Mouse (Mus musculus) neural tube, embryonic 14.5 days (tissue): ENCODE measurements around the gene Add3. TPM values are rescaled to one million over a fixed set of nuclear protein-coding genes. Genes with fewer than 3 reads are reported as not detected.

Source experiments
- ATAC-seq: fragments of 200-750 bp; cut with Nextera tagmentation; 2 replicates; pipeline ENCODE4 v1.8.0; 2017; ENCODE audit warnings: low read depth, mild to moderate bottlenecking, moderate TSS enrichment, moderate library complexity
- H3K27ac ChIP-seq: fragments of 300-500 bp; sonication (generic); 2 replicates; pipeline ENCODE4 v1.5.1; 2014; ENCODE audit warnings: low read depth, mild to moderate bottlenecking, control low read depth, low read length, moderate library complexity, mixed read lengths
- H3K27me3 ChIP-seq: fragments of 300-500 bp; sonication (generic); 2 replicates; pipeline ENCODE4 v1.6.1; 2014; ENCODE audit warnings: low read length; ENCODE audit not compliant: control insufficient read depth, insufficient read depth
- H3K36me3 ChIP-seq: fragments of 300-500 bp; sonication (generic); 2 replicates; pipeline ENCODE4 v1.6.1; 2014; ENCODE audit warnings: low read length, mixed read lengths; ENCODE audit not compliant: control insufficient read depth, insufficient read depth
- H3K4me1 ChIP-seq: fragments of 300-500 bp; sonication (generic); 2 replicates; pipeline ENCODE4 v1.6.1; 2014; ENCODE audit warnings: low read length; ENCODE audit not compliant: control insufficient read depth, insufficient read depth
- H3K4me2 ChIP-seq: fragments of 300-500 bp; sonication (generic); 2 replicates; pipeline ENCODE4 v1.6.1; 2014; ENCODE audit warnings: mild to moderate bottlenecking, low read depth, low read length, control low read depth
- H3K4me3 ChIP-seq: fragments of 300-500 bp; sonication (generic); 2 replicates; pipeline ENCODE4 v1.5.1; 2014; ENCODE audit warnings: low read depth, low read length, control low read depth, mixed read lengths
- H3K9ac ChIP-seq: fragments of 300-500 bp; sonication (generic); replicated peaks from 2 replicates; pipeline ENCODE4 v1.6.1; 2014; ENCODE audit warnings: low read depth, mild to moderate bottlenecking, control low read depth, low read length, mixed read lengths
- H3K9me3 ChIP-seq: fragments of 300-500 bp; sonication (generic); 2 replicates; pipeline ENCODE4 v1.6.1; 2016; ENCODE audit warnings: low read length; ENCODE audit not compliant: control insufficient read depth
- WGBS: fragments of 180-500 bp; shearing (Covaris S2); extraction: QIAGEN DNeasy Blood & Tissue Kit; methylation state at CpG from one replicate; pipeline ENCODE4 v1.1.7; 2014; 5-methylcytosine and 5-hydroxymethylcytosine counted together
- polyA plus RNA-seq: library from polyadenylated mRNA; unstranded; fragments of >200 nt; fragmentation: Nextera tagmentation; extraction: Ambion mirVana; gene quantifications from 2 replicates; pipeline ENCODE4 v1.2.1, GENCODE M21; 2014

Gene Add3
- polyA plus RNA-seq, 1 experiment from 2014 or later = 26.3 TPM

DNA sequence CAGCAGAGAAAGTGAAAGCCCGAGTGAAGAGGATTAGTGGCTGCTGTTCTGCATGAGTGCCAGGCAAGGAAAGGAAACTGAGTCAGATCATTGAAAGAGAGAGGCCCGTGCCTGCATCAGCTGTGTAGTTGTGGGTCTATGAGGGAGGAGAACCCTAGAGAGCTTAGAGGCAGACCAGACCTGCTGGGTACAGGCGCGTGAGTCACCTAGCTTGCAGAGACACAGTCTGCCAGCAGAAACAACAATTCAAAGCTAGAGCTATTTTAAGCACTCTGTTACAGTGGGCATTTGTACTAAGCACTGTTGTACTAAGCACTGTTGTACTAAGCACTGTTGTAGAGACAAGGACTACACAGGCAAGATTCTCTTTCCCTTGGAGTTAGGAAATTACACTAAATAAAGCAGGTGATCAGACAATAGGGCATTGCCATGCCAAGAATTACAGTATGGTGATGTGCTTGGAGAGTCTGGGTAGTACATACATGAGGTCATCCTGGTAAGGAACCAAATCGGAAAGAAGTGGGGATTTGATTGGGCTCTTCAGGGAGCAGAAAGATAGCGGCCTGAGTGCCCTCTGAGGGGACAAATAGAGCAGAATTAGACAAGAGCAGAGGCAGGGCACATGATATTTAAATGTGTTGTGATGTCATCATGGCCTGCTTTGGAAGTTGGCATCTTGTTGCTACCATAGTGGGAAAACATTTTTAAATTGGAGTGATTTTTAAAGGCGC is 88.0 kb downstream of the Add3 start:
- WGBS = 93% methylated on average over 7 of the region's 7 CpGs
- Histone ChIP-seq H3K27me3 (no peaks in the 10 kb centered on the region), H3K4me1 (no peaks in the 10 kb centered on the region), H3K9ac (no peak overlapping the region), H3K9me3 (no peaks in the 10 kb centered on the region), H3K4me2 (no peak overlapping the region), H3K36me3 (no peaks in the 10 kb centered on the region), H3K4me3 (no peak overlapping the region), H3K27ac (no peak overlapping the region)
- ATAC-seq = no peak

GRCm38 (mm10) chr19:53230942-53231815 is 90.9 kb downstream of the Add3 start:
- no peak overlapping the region for H3K4me2 ChIP-seq
- H3K27ac ChIP-seq = no peak overlapping the region
- H3K9ac ChIP-seq = no peak overlapping the region
- WGBS = 77% methylated on average over 11 of the region's 11 CpGs
- H3K36me3 ChIP-seq = no peaks in the 10 kb centered on the region
- no peaks in the 10 kb centered on the region for H3K4me1 ChIP-seq
- H3K4me3 ChIP-seq = no peak overlapping the region
- no peaks in the 10 kb centered on the region for H3K9me3 ChIP-seq
- no peak for ATAC-seq
- no peaks in the 10 kb centered on the region for H3K27me3 ChIP-seq

DNA sequence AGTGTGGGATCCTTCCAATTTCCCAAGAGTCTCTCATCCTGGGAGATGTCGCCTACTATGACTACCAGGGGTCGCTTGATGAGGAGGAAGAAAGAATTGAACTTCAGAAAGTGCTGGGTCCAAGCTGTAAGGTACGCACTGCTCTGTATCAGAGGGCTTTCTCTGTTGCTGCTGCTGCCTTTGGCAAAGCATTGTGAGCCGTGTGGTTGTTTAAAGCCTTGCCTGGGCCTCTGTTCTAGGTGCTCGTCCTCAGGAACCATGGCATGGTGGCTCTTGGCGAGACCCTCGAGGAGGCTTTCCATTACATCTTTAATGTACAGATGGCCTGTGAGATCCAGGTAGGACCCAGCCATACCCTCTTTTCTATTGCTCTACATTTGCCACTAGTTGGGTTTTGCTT is 93.3 kb downstream of the Add3 start:
- ATAC-seq = no peak
- H3K9ac ChIP-seq = no peak overlapping the region
- no peaks in the 10 kb centered on the region for H3K36me3 ChIP-seq
- no peaks in the 10 kb centered on the region for H3K9me3 ChIP-seq
- no peaks in the 10 kb centered on the region for H3K4me1 ChIP-seq
- H3K4me2 ChIP-seq = no peak overlapping the region
- H3K27me3 ChIP-seq = no peaks in the 10 kb centered on the region
- H3K27ac ChIP-seq = no peak overlapping the region
- WGBS = 93% methylated on average over 7 of the region's 7 CpGs
- H3K4me3 ChIP-seq = no peak overlapping the region

- Histone ChIP-seq H3K9ac (no peak overlapping the region), H3K27me3 (no peaks in the 10 kb centered on the region), H3K4me3 (no peak overlapping the region), H3K27ac (no peak overlapping the region), H3K4me2 (no peak overlapping the region), H3K4me1 (no peaks in the 10 kb centered on the region), H3K36me3 (no peaks in the 10 kb centered on the region), H3K9me3 (no peaks in the 10 kb centered on the region)
- 93% methylated on average over 6 of the region's 6 CpGs for WGBS
- ATAC-seq = no peak
Observed at GRCm38 (mm10) chr19:53241806-53242205, 101.6 kb downstream of the Add3 start.

DNA sequence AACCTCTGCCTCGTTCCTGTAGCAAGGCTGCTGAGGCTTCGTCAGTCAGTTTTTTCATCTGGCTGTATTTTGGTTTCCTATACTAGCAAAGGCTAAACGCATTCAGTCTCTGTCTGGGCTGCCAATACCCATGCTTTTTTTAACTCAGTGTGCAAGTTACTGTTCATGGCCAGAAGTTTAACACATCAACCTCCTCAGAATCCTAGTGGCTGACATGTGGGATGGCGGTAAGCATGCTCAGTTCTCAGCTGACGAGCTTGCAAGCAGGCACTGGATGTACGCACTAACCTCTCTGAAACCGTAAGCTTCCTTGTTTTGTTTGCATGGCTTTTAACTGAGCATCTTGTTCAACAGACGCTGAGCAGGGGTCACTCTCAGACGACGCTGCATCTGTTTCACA is 103.7 kb downstream of the Add3 start:
- H3K36me3 ChIP-seq = no peaks in the 10 kb centered on the region
- no peak overlapping the region for H3K4me2 ChIP-seq
- H3K9ac ChIP-seq = no peak overlapping the region
- no peaks in the 10 kb centered on the region for H3K9me3 ChIP-seq
- peaks cover 4% of the 10 kb centered on the region; the same call in 1 of the 2 replicates for H3K4me1 ChIP-seq
- 90% methylated on average over 10 of the region's 10 CpGs for WGBS
- ATAC-seq = no peak
- H3K27me3 ChIP-seq = no peaks in the 10 kb centered on the region
- no peak overlapping the region for H3K27ac ChIP-seq
- no peak overlapping the region for H3K4me3 ChIP-seq

GRCm38 (mm10) chr19:53247558-53247957 is 107.3 kb downstream of the Add3 start:
- Histone ChIP-seq H3K27me3 (no peaks in the 10 kb centered on the region), H3K9me3 (no peaks in the 10 kb centered on the region), H3K36me3 (no peaks in the 10 kb centered on the region), H3K4me2 (no peak overlapping the region), H3K4me3 (no peak overlapping the region), H3K27ac (no peak overlapping the region), H3K9ac (no peak overlapping the region), H3K4me1 (peaks cover 4% of the 10 kb centered on the region; the same call in 1 of the 2 replicates)
- 68% methylated on average over 2 of the region's 2 CpGs for WGBS
- ATAC-seq = peak; percentile 11; the same call in 1 of the 2 replicates

- Histone ChIP-seq H3K36me3 (no peaks in the 10 kb centered on the region), H3K27ac (no peak overlapping the region), H3K4me3 (no peak overlapping the region), H3K4me1 (peaks cover 4% of the 10 kb centered on the region; the same call in 1 of the 2 replicates), H3K9ac (no peak overlapping the region), H3K4me2 (peak overlapping the region; percentile 36; the same call in 1 of the 2 replicates), H3K9me3 (no peaks in the 10 kb centered on the region), H3K27me3 (no peaks in the 10 kb centered on the region)
- ATAC-seq = peak; percentile 61; the same call in 1 of the 2 replicates
- WGBS = 10% methylated on average over 11 of the region's 11 CpGs
Observed at GRCm38 (mm10) chr19:53248023-53248494, 107.8 kb downstream of the Add3 start.

DNA sequence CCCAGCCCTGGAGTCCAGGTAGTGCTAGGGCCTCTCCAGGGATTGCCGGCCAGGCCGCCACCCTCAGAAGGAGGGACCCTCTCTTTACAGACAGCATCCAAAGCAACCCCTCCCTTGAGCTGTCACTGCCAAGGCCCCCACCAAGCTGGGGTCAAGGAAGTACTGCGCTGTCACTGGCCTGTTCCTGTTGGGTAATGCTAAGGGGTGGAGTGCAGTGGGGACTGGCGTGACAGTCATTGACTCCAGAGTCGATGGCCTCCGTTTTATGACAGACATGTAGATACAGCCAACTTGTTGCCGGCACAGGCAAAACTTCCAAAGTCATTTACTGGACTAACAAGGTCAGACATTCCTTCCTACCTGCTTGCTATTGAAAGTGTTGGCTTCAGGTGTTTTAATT is 110.8 kb downstream of the Add3 start:
- Histone ChIP-seq H3K4me3 (no peak overlapping the region), H3K9ac (no peak overlapping the region), H3K4me2 (no peak overlapping the region), H3K27me3 (no peaks in the 10 kb centered on the region), H3K36me3 (no peaks in the 10 kb centered on the region), H3K27ac (no peak overlapping the region), H3K4me1 (peaks cover 4% of the 10 kb centered on the region; the same call in 1 of the 2 replicates), H3K9me3 (no peaks in the 10 kb centered on the region)
- 91% methylated on average over 7 of the region's 7 CpGs for WGBS
- ATAC-seq = no peak

DNA sequence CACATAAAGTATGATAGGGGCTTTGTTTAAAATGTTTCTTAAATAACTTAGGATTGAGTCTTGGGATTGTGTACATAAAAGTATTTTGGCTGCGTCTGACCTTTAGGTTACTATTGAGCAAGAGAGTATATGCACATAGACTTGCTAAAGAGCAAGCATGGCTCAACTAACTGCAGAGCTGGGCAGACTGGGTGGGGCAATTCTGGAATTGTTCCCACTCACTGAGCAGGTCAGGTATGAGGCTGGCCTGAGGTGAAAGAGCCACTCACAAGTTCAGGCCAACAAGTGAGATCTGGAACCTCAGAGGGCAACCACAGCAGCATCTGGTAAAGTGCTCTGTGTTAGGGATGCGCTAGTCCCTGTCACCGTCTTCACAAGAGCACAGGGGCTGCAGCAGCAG is 111.4 kb downstream of the Add3 start:
- Histone ChIP-seq H3K9me3 (no peaks in the 10 kb centered on the region), H3K4me3 (no peak overlapping the region), H3K9ac (no peak overlapping the region), H3K27me3 (no peaks in the 10 kb centered on the region), H3K36me3 (no peaks in the 10 kb centered on the region), H3K4me2 (no peak overlapping the region), H3K27ac (no peak overlapping the region), H3K4me1 (peaks cover 4% of the 10 kb centered on the region; the same call in 1 of the 2 replicates)
- WGBS = 94% methylated on average over 3 of the region's 3 CpGs
- no peak for ATAC-seq
